Mouse (Mus musculus): Measurements from ENCODE around the gene Cyp26b1. TPM values are rescaled to one million over a fixed set of nuclear protein-coding genes. Genes with fewer than 3 reads are reported as not detected.
A peak's percentile ranks its signal among the peaks of the same experiment; 100 is the strongest.

The Cyp26b1 gene
- polyA plus RNA-seq, 1 experiment from 2014 or later = 17.2 TPM

- H3K27me3 ChIP-seq = peaks cover 47% of the 10 kb centered on the region
- peak overlapping the region; percentile 58 for H3K4me3 ChIP-seq
- no peaks in the 10 kb centered on the region for H3K36me3 ChIP-seq
- H3K27ac ChIP-seq = peak overlapping the region; percentile 90
- H3K4me2 ChIP-seq = peak overlapping the region; percentile 96
- no peak for ATAC-seq (ENCODE audit: insufficient number of reproducible peaks, low FRiP score, low TSS enrichment, low read depth)
- H3K4me1 ChIP-seq = peaks cover 91% of the 10 kb centered on the region
- no peaks in the 10 kb centered on the region for H3K9me3 ChIP-seq
- under 1% methylated on average over 37 of the region's 37 CpGs for WGBS
- peak overlapping the region; percentile 29 for H3K9ac ChIP-seq
These were observed 7.9 kb downstream of the Cyp26b1 start for GRCm38 (mm10) chr6:84585686-84586300.

- H3K9me3 ChIP-seq = no peaks in the 10 kb centered on the region
- H3K4me1 ChIP-seq = peaks cover 96% of the 10 kb centered on the region
- peak overlapping the region; percentile 29 for H3K9ac ChIP-seq
- peak overlapping the region; percentile 96 for H3K4me2 ChIP-seq
- ATAC-seq (ENCODE audit: insufficient number of reproducible peaks, low FRiP score, low TSS enrichment, low read depth) = peak; percentile 21; the same call in 1 of the 2 replicates
- under 1% methylated on average over 66 of the region's 66 CpGs for WGBS
- peaks cover 51% of the 10 kb centered on the region for H3K27me3 ChIP-seq
- peak overlapping the region; percentile 58 for H3K4me3 ChIP-seq
- H3K36me3 ChIP-seq = no peaks in the 10 kb centered on the region
- peak overlapping the region; percentile 90 for H3K27ac ChIP-seq
These were observed 8.7 kb downstream of the Cyp26b1 start for GRCm38 (mm10) chr6:84584783-84585685.

DNA sequence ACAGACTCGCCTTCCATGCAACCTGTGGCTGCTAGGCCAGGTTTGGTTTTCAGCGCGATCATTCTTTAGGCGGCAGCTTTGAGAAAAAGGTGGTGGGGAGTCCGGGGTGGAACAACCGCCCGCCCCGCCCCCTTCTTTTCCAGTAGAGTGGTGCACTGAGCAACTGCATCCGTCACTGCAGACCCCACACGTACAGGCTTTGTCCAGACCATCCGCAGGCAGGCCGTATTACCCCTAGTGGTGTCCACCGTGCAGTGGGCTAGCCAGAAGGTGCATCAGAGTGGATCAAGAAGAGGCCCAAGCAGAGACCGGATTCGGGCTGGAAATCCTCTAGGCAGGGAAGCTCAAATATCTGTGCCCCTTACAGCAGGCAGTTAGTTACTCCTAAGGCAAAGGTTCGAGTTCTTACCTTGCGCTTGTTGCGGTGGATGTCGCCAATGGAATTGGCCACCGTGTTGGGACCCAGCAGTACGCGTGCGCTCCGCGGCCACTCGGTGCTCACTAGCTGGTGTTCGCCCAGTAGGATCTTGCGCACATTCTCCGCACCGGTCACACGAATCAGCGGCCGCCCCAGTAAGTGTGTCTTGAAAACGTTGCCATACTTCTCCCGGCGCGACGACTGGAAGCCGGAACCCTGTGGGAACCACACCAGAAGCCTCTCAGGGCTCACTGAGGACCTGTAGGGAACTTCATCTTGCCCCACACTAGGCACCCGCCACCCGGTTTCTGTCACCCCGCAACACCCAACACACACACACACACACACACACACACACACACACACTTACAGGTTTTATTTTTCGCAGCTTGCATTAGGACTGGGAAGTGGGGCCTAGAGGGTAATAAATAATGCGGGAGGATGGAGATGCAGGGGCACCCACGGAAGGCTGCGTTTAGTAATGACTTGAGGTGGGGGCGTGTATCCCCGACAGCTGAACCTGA is 9.6 kb downstream of the Cyp26b1 start:
- Histone ChIP-seq H3K27me3 (peaks cover 42% of the 10 kb centered on the region), H3K9ac (0 out of 2 replicates have a peak overlapping the region, but pooled peaks have one; percentile 7), H3K9me3 (no peaks in the 10 kb centered on the region), H3K4me1 (peaks cover 96% of the 10 kb centered on the region), H3K4me3 (peak overlapping the region; percentile 58), H3K4me2 (peak overlapping the region; percentile 96), H3K27ac (peak overlapping the region; percentile 90), H3K36me3 (no peaks in the 10 kb centered on the region)
- ATAC-seq (ENCODE audit: insufficient number of reproducible peaks, low FRiP score, low TSS enrichment, low read depth) = no peak
- WGBS = 2% methylated on average over 48 of the region's 48 CpGs

DNA sequence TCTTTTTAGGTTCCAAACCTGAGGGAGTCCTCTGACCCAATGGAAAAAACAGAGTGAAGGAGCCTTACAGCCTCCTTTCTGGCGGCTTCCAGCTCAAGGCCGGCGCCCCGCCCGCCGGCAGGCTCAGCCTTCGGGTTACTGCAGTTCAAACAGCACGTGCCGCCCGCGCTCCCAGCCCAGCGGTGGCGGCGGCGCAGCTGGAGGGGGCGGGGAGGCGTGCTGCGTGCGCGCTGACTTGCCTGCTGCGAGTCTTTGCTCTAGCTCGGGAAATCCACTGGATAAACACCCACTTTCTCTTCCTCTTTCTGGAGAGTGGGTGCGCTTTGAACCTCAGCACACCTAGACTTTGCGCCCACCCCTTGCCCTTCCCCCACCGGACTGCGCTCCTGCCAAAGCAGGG is 10.3 kb downstream of the Cyp26b1 start:
- 0 out of 2 replicates have a peak, but pooled peaks cover 2% of the 10 kb centered on the region for H3K36me3 ChIP-seq
- H3K27ac ChIP-seq = peak overlapping the region; percentile 90
- no peaks in the 10 kb centered on the region for H3K9me3 ChIP-seq
- H3K9ac ChIP-seq = no peak overlapping the region
- H3K4me1 ChIP-seq = peaks cover 96% of the 10 kb centered on the region
- H3K4me3 ChIP-seq = peak overlapping the region; percentile 58
- peaks cover 40% of the 10 kb centered on the region for H3K27me3 ChIP-seq
- under 1% methylated on average over 26 of the region's 26 CpGs for WGBS
- peak; percentile 32 for ATAC-seq (ENCODE audit: insufficient number of reproducible peaks, low FRiP score, low TSS enrichment, low read depth)
- H3K4me2 ChIP-seq = peak overlapping the region; percentile 96

GRCm38 (mm10) chr6:84582826-84583225 is 10.9 kb downstream of the Cyp26b1 start:
- Histone ChIP-seq H3K4me3 (peak overlapping the region; percentile 58; the same call in 1 of the 2 replicates), H3K4me2 (peak overlapping the region; percentile 96), H3K27me3 (peaks cover 38% of the 10 kb centered on the region), H3K9ac (no peak overlapping the region), H3K27ac (peak overlapping the region; percentile 90), H3K4me1 (peaks cover 96% of the 10 kb centered on the region), H3K36me3 (0 out of 2 replicates have a peak, but pooled peaks cover 3% of the 10 kb centered on the region), H3K9me3 (no peaks in the 10 kb centered on the region)
- no peak for ATAC-seq (ENCODE audit: insufficient number of reproducible peaks, low FRiP score, low TSS enrichment, low read depth)
- WGBS = 38% methylated on average over 5 of the region's 5 CpGs

DNA sequence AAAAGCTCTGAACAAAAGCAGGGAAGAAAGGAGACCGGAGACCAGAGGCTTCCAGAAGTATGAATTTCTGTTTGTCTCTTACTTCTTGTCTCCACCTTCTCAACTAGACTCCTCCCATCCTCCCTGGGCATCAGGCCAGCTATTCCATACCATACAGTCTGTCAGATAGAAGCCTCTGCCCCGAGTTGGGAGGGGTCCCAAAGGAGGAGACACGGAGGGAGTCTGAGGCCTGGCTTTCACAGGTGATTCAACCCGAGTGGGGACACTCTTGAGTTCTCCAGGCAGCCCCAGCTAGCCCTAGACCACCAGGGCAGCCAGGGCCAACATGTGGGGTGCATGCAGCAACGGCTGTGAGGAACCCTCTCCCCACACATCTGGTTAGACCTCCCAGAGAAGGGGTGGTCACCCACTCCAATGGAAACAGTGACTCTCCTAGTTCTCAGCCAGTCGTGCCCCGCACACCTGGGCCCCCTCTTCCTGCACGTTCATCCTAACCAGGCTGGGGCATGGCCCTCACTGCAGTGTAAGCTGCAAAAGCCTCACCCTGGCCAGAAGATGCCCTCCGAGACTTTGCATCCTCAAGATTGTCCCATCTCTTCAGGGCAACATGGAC is 11.8 kb downstream of the Cyp26b1 start:
- ATAC-seq (ENCODE audit: insufficient number of reproducible peaks, low FRiP score, low TSS enrichment, low read depth) = no peak
- Histone ChIP-seq H3K9ac (no peak overlapping the region), H3K27me3 (peaks cover 36% of the 10 kb centered on the region), H3K9me3 (no peaks in the 10 kb centered on the region), H3K36me3 (peaks cover 10% of the 10 kb centered on the region; the same call in 1 of the 2 replicates), H3K4me1 (peaks cover 94% of the 10 kb centered on the region), H3K4me3 (no peak overlapping the region; the same call in 1 of the 2 replicates), H3K4me2 (0 out of 2 replicates have a peak overlapping the region, but pooled peaks have one; percentile 8), H3K27ac (peak overlapping the region; percentile 90; the same call in 1 of the 2 replicates)
- WGBS = 41% methylated on average over 9 of the region's 9 CpGs

- H3K9ac ChIP-seq = no peak overlapping the region
- H3K4me2 ChIP-seq = 0 out of 2 replicates have a peak overlapping the region, but pooled peaks have one; percentile 8
- 62% methylated on average over 6 of the region's 6 CpGs for WGBS
- ATAC-seq (ENCODE audit: insufficient number of reproducible peaks, low FRiP score, low TSS enrichment, low read depth) = no peak
- no peaks in the 10 kb centered on the region for H3K9me3 ChIP-seq
- peaks cover 87% of the 10 kb centered on the region for H3K4me1 ChIP-seq
- H3K27me3 ChIP-seq = peaks cover 30% of the 10 kb centered on the region
- H3K36me3 ChIP-seq = peaks cover 17% of the 10 kb centered on the region; the same call in 1 of the 2 replicates
- no peak overlapping the region for H3K4me3 ChIP-seq
- peak overlapping the region; percentile 13; the same call in 1 of the 2 replicates for H3K27ac ChIP-seq
These were observed 12.5 kb downstream of the Cyp26b1 start for GRCm38 (mm10) chr6:84580979-84581832.

GRCm38 (mm10) chr6:84579508-84579907 is 14.2 kb downstream of the Cyp26b1 start:
- Histone ChIP-seq H3K27ac (peak overlapping the region; percentile 17; the same call in 1 of the 2 replicates), H3K9ac (no peak overlapping the region), H3K4me2 (no peak overlapping the region), H3K4me1 (peaks cover 73% of the 10 kb centered on the region), H3K9me3 (no peaks in the 10 kb centered on the region), H3K27me3 (peaks cover 23% of the 10 kb centered on the region; the same call in 1 of the 2 replicates), H3K4me3 (no peak overlapping the region), H3K36me3 (peaks cover 32% of the 10 kb centered on the region)
- ATAC-seq (ENCODE audit: insufficient number of reproducible peaks, low FRiP score, low TSS enrichment, low read depth) = no peak
- WGBS = 57% methylated on average over 8 of the region's 8 CpGs

DNA sequence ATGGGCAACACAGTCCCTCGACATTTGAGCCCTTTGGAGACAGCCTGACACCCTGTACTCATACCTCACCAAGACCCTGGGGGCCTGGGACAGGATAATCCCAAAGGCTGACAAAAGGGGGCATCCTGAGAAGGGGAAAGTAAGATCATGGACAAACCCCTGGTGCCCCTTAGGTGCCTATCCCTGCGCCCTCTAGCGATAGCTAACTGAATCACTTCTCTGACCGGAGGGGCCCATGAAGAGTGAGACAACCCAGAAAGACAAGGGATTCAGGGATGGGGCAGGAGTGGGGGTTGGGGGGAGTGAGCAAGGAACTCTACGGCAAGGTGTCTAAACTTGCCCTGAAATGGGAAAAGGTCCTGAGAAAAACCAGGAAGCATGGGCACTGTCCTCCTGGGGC is 14.8 kb downstream of the Cyp26b1 start:
- Histone ChIP-seq H3K9ac (no peak overlapping the region), H3K4me1 (peaks cover 72% of the 10 kb centered on the region), H3K36me3 (peaks cover 34% of the 10 kb centered on the region), H3K9me3 (no peaks in the 10 kb centered on the region), H3K4me3 (no peak overlapping the region), H3K4me2 (no peak overlapping the region), H3K27me3 (peaks cover 20% of the 10 kb centered on the region; the same call in 1 of the 2 replicates), H3K27ac (peak overlapping the region; percentile 17; the same call in 1 of the 2 replicates)
- no peak for ATAC-seq (ENCODE audit: insufficient number of reproducible peaks, low FRiP score, low TSS enrichment, low read depth)
- WGBS = 15% methylated on average over 5 of the region's 5 CpGs

DNA sequence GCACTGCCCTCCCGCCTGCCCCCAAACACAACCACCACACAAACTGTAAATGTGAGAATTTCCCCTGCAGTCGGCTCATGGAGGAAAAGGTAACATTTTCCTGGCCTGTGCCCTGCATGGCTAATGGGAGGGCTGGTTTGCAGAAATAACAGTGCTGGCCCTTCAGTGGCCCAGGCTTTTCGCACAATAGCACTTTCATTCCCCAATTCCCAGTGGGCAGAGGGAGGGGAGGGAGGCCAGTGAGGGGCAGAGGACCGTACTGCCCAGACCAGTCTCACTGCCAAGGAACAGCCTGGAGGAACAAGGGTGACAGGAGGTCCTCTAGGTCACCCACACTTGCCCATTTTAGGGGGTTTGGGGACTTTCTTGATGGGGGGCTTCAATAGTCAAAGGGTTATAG is 15.8 kb downstream of the Cyp26b1 start:
- peaks cover 18% of the 10 kb centered on the region; the same call in 1 of the 2 replicates for H3K27me3 ChIP-seq
- peaks cover 70% of the 10 kb centered on the region for H3K4me1 ChIP-seq
- no peaks in the 10 kb centered on the region for H3K9me3 ChIP-seq
- no peak overlapping the region for H3K27ac ChIP-seq
- 50% methylated on average over 4 of the region's 4 CpGs for WGBS
- no peak overlapping the region for H3K4me2 ChIP-seq
- no peak overlapping the region for H3K4me3 ChIP-seq
- H3K9ac ChIP-seq = no peak overlapping the region
- H3K36me3 ChIP-seq = peaks cover 42% of the 10 kb centered on the region
- ATAC-seq (ENCODE audit: insufficient number of reproducible peaks, low FRiP score, low TSS enrichment, low read depth) = no peak
